Mouse (Mus musculus) forebrain, embryonic 14.5 days (tissue): ENCODE results near the gene Tln2. TPM values are rescaled to one million over a fixed set of nuclear protein-coding genes. Genes with fewer than 3 reads are reported as not detected.

Experiments used
- ATAC-seq: fragments of 200-750 bp; cut with Nextera tagmentation; 2 replicates; pipeline ENCODE4 v1.8.0; 2017; ENCODE audit warnings: mild to moderate bottlenecking, moderate library complexity
- DNase-seq: peaks from one replicate; pipeline ENCODE4 v3.0.0-alpha.2; 2015; ENCODE audit warnings: low spot score
- H3K27ac ChIP-seq: fragments of 300-500 bp; sonication (generic); 2 replicates; pipeline ENCODE4 v1.5.1; 2014; ENCODE audit warnings: low read depth, mild to moderate bottlenecking, control low read depth, low read length, moderate library complexity
- H3K27me3 ChIP-seq: fragments of 300-500 bp; sonication (generic); replicated peaks from 2 replicates; pipeline ENCODE4 v1.6.1; 2014; ENCODE audit warnings: low read length, control low read depth, mixed read lengths; ENCODE audit not compliant: control insufficient read depth, insufficient read depth
- H3K36me3 ChIP-seq: fragments of 300-500 bp; sonication (generic); 2 replicates; pipeline ENCODE4 v1.6.1; 2014; ENCODE audit warnings: low read length, control low read depth; ENCODE audit not compliant: control insufficient read depth, insufficient read depth
- H3K4me1 ChIP-seq: fragments of 300-500 bp; sonication (generic); 2 replicates; pipeline ENCODE4 v1.6.1; 2014; ENCODE audit warnings: antibody characterized with exemption, low read length, control low read depth; ENCODE audit not compliant: control insufficient read depth, insufficient read depth
- H3K4me2 ChIP-seq: fragments of 300-500 bp; sonication (generic); 2 replicates; pipeline ENCODE4 v1.6.1; 2014; ENCODE audit warnings: mild to moderate bottlenecking, control low read depth, low read length
- H3K4me3 ChIP-seq: fragments of 300-500 bp; sonication (generic); 2 replicates; pipeline ENCODE4 v1.5.1; 2014; ENCODE audit warnings: low read depth, low read length, control low read depth
- H3K9ac ChIP-seq: fragments of 300-500 bp; sonication (generic); 2 replicates; pipeline ENCODE4 v1.6.1; 2014; ENCODE audit warnings: mild to moderate bottlenecking, low read length, control low read depth, moderate library complexity
- H3K9me3 ChIP-seq: fragments of 300-500 bp; sonication (generic); replicated peaks from 2 replicates; pipeline ENCODE4 v1.6.1; 2016; ENCODE audit warnings: low read length, control low read depth, mixed read lengths; ENCODE audit not compliant: control insufficient read depth
- WGBS: fragments of 180-500 bp; shearing (Covaris S2); extraction: QIAGEN DNeasy Blood & Tissue Kit; methylation state at CpG from one replicate; pipeline ENCODE4 v1.1.7; 2014; 5-methylcytosine and 5-hydroxymethylcytosine counted together
- polyA plus RNA-seq: library from polyadenylated mRNA; unstranded; fragments of >200 nt; fragmentation: Nextera tagmentation; extraction: Ambion mirVana; gene quantifications from 2 replicates; pipeline ENCODE4 v1.2.1, GENCODE M21; 2014

Tln2 gene
- polyA plus RNA-seq, 1 experiment from 2014 or later = 15.7 TPM

GRCm38 (mm10) chr9:67247365-67247950 lies 312.0 kb downstream of the Tln2 start:
- no peak overlapping the region for H3K4me2 ChIP-seq
- no peak overlapping the region for H3K4me3 ChIP-seq
- no peak for DNase-seq
- no peak overlapping the region for H3K9ac ChIP-seq
- no peaks in the 10 kb centered on the region for H3K36me3 ChIP-seq
- no peak for ATAC-seq
- no peaks in the 10 kb centered on the region for H3K27me3 ChIP-seq
- 90% methylated on average over 10 of the region's 10 CpGs for WGBS
- no peaks in the 10 kb centered on the region for H3K4me1 ChIP-seq
- H3K27ac ChIP-seq = no peak overlapping the region
- no peaks in the 10 kb centered on the region for H3K9me3 ChIP-seq

DNA sequence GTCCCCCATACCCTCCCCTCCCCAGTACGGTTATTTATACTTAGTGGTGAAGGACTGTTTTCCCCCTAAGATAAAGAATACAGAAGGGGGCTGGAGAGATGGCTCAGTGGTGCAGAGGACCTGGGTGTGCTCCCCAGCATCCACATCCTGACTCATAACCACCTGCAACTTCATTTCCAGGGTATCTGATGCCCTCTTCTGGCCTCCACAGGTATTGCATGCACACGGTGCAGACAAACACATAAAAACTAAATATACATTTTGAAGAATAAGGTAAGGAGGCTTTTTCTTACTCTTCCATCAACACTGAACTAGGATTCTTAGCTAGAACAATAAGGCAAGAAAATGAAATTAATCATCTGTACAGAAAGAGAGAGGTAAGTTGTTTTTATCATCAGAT lies 314.2 kb downstream of the Tln2 start:
- H3K27me3 ChIP-seq = no peaks in the 10 kb centered on the region
- 99% methylated on average over 2 of the region's 2 CpGs for WGBS
- no peaks in the 10 kb centered on the region for H3K4me1 ChIP-seq
- no peak overlapping the region for H3K9ac ChIP-seq
- no peak overlapping the region for H3K4me3 ChIP-seq
- H3K9me3 ChIP-seq = no peaks in the 10 kb centered on the region
- DNase-seq (no peak), ATAC-seq (no peak)
- H3K4me2 ChIP-seq = no peak overlapping the region
- no peaks in the 10 kb centered on the region for H3K36me3 ChIP-seq
- no peak overlapping the region for H3K27ac ChIP-seq

DNA sequence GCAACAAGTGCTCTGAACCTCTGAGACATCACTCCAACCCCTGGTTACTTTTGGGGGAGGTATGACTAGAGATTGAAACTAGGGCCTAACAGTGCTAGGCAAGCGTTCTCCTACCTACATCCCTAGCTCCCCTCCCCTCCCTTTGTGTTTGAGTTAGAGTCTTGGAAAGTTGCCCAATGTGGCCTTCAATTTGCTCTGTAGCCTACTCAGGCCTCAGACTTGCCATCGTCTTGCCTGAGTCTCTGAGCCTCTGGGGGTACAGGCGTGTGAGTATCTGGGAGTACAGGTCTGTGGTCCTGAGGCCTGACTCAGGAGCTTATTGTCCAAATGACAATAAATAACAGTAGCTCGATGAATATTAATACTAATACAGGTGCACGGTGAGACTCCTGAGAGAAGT lies 317.8 kb downstream of the Tln2 start:
- Histone ChIP-seq H3K9ac (no peak overlapping the region), H3K9me3 (no peaks in the 10 kb centered on the region), H3K4me2 (no peak overlapping the region), H3K36me3 (no peaks in the 10 kb centered on the region), H3K27ac (no peak overlapping the region), H3K27me3 (no peaks in the 10 kb centered on the region), H3K4me1 (no peaks in the 10 kb centered on the region), H3K4me3 (no peak overlapping the region)
- no peak for ATAC-seq
- WGBS = 72% methylated on average over 5 of the region's 5 CpGs
- DNase-seq = no peak

DNA sequence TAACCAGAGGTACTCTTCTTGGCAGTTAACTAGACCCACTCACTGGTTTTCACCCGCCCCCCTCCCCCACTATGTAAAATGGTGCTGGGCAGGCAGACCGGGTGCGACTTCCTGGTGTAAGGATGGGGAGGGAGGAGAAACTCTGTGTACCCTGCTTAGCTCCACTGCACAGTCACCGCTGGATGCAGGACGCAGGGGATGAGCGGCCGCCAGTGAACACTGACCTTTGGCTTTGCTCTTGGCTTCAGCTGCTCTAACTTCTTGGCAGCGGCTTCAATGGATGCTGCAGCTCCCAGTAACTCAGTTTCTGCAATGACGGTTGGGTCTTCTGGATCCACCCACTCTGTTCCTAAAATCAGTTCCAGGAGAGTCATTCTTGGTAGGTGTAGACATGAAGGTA lies 319.0 kb downstream of the Tln2 start:
- H3K9ac ChIP-seq = no peak overlapping the region
- H3K4me1 ChIP-seq = no peaks in the 10 kb centered on the region
- no peak for ATAC-seq
- no peaks in the 10 kb centered on the region for H3K27me3 ChIP-seq
- no peaks in the 10 kb centered on the region for H3K9me3 ChIP-seq
- DNase-seq = no peak
- WGBS = 92% methylated on average over 9 of the region's 9 CpGs
- no peak overlapping the region for H3K4me2 ChIP-seq
- no peak overlapping the region for H3K4me3 ChIP-seq
- H3K27ac ChIP-seq = no peak overlapping the region
- H3K36me3 ChIP-seq = no peaks in the 10 kb centered on the region

- Histone ChIP-seq H3K36me3 (no peaks in the 10 kb centered on the region), H3K27me3 (no peaks in the 10 kb centered on the region), H3K27ac (no peak overlapping the region), H3K4me2 (no peak overlapping the region), H3K4me3 (no peak overlapping the region), H3K9me3 (no peaks in the 10 kb centered on the region), H3K4me1 (no peaks in the 10 kb centered on the region), H3K9ac (no peak overlapping the region)
- 70% methylated on average over 3 of the region's 3 CpGs for WGBS
- ATAC-seq (no peak), DNase-seq (no peak)
These were observed 322.5 kb downstream of the Tln2 start for GRCm38 (mm10) chr9:67236987-67237386.

GRCm38 (mm10) chr9:67235441-67236217 lies 323.9 kb downstream of the Tln2 start:
- no peaks in the 10 kb centered on the region for H3K36me3 ChIP-seq
- H3K9me3 ChIP-seq = no peaks in the 10 kb centered on the region
- H3K4me1 ChIP-seq = no peaks in the 10 kb centered on the region
- no peak for DNase-seq
- no peak overlapping the region for H3K27ac ChIP-seq
- no peak overlapping the region for H3K9ac ChIP-seq
- WGBS = 87% methylated on average over 12 of the region's 12 CpGs
- no peak overlapping the region for H3K4me3 ChIP-seq
- no peak overlapping the region for H3K4me2 ChIP-seq
- no peak for ATAC-seq
- H3K27me3 ChIP-seq = no peaks in the 10 kb centered on the region

DNA sequence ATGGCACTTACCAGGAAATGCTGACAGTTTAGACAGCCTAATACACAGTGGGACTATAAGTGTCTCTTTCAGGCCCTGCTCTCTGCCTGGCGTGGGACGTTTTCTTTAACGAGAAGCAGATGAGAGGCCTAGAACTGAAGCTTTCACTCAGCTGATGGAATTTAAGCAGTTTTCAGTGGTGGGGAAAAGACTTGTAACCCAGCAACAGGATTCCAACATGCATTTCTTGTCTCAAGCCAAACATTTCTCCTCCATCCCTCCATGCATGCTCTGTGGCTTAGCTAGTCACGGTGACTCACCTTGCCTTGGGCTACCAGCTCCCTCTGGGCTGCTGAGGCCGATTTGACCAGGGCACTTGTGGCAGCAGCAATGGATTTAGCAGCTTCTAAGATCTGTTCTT lies 330.5 kb downstream of the Tln2 start:
- Histone ChIP-seq H3K4me3 (no peak overlapping the region), H3K27me3 (no peaks in the 10 kb centered on the region), H3K27ac (no peak overlapping the region), H3K9me3 (no peaks in the 10 kb centered on the region), H3K36me3 (no peaks in the 10 kb centered on the region), H3K4me1 (no peaks in the 10 kb centered on the region), H3K9ac (no peak overlapping the region), H3K4me2 (no peak overlapping the region)
- DNase-seq = no peak
- 61% methylated on average over 5 of the region's 5 CpGs for WGBS
- ATAC-seq = no peak

- no peak for ATAC-seq
- no peaks in the 10 kb centered on the region for H3K36me3 ChIP-seq
- 63% methylated on average over 3 of the region's 3 CpGs for WGBS
- no peaks in the 10 kb centered on the region for H3K27me3 ChIP-seq
- H3K4me2 ChIP-seq = no peak overlapping the region
- no peak overlapping the region for H3K4me3 ChIP-seq
- no peak overlapping the region for H3K9ac ChIP-seq
- H3K9me3 ChIP-seq = no peaks in the 10 kb centered on the region
- DNase-seq = peak; percentile 11
- H3K4me1 ChIP-seq = no peaks in the 10 kb centered on the region
- no peak overlapping the region for H3K27ac ChIP-seq
These were observed 339.1 kb downstream of the Tln2 start for GRCm38 (mm10) chr9:67220388-67220787.

DNA sequence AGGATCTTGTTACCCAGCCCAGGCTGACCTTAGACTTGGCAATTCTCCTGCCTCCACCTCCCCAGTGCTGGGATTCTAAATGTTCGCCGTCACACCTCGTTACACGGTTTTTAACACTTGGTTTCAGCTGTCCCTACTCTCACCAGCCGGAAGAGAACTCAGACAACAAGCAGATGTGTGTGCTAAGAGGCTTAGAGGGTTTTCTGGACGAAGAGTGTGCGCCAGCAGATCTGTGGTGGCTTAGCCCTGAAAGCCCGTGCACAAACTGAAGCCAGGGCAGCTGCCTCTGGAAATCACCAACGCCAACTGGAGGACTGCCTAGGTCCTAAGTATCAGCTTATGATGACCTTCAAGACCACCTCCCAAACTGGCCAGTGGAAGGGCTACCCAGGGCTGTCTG lies 341.5 kb downstream of the Tln2 start:
- WGBS = 76% methylated on average over 9 of the region's 9 CpGs
- DNase-seq = no peak

More for the DNA sequence above, 341.5 kb downstream of the Tln2 start:
- H3K4me3 ChIP-seq = no peak overlapping the region
- no peaks in the 10 kb centered on the region for H3K4me1 ChIP-seq
- H3K9ac ChIP-seq = no peak overlapping the region
- ATAC-seq = no peak
- H3K27ac ChIP-seq = no peak overlapping the region
- H3K27me3 ChIP-seq = no peaks in the 10 kb centered on the region
- no peak overlapping the region for H3K4me2 ChIP-seq
- H3K36me3 ChIP-seq = no peaks in the 10 kb centered on the region
- H3K9me3 ChIP-seq = no peaks in the 10 kb centered on the region
